Mouse (Mus musculus) ovary, postnatal 36 days (tissue): ENCODE data around the gene Gatm.
A peak's percentile ranks its signal among the peaks of the same experiment; 100 is the strongest.

Source experiments
- DNase-seq: peaks from one replicate; pipeline ENCODE4 v3.0.0; 2022; ENCODE audit warnings: low spot score, mixed read lengths

Gatm gene

DNA sequence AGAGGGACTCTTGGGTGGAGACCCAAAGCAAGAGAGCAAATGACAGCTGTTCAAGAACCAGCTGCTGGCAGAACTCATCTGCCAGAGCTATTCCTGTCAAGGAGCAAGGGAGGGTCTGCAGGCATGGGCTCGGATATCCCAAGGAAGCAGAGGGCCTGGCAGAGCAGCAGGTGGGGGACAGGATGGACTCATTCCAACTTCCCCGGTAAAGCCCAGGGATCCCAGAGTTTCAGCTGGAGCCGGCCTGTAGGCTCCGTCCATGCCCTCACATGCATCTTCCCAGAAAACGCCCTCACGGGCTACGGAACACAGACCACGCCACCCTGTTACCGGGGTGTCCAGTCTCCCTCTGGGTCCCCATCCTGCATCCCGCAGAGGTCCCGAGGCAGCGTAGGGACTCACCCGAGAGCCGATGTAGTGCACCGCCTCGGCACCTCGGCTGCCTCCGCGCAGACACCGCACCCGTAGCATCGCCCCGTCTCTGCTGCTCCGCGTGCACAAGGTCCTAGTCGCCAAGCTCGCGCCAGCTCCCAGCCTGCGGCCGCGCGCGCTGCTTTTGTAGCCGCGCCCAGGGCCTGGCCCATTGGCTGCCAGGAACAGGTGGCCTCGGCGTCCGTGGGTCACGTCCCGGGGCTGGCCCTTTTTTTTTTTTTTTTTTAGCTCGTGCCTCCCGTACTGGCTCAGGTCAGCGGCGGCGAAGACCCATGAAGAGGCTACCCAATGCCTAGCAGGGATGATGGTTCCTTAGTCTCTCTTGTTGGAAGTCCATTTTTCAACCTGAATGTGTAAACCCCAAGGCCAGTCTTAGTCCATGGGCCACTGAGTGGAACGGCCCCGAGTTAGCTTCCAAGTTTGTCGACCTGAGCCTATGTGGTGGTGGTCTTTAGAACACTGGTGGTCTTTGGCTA is at the start of gene Gatm:
Gene Gatm, minus strand, starts transcription at position 558 of the 908 bp plus-strand sequence.
- peak; percentile 72 for DNase-seq

- no peak for DNase-seq
Observed at GRCm38 (mm10) chr2:122659825-122660224, 48.7 kb upstream of the Gatm start.

- DNase-seq = no peak
Observed at GRCm38 (mm10) chr2:122657707-122658524, 46.8 kb upstream of the Gatm start.

DNA sequence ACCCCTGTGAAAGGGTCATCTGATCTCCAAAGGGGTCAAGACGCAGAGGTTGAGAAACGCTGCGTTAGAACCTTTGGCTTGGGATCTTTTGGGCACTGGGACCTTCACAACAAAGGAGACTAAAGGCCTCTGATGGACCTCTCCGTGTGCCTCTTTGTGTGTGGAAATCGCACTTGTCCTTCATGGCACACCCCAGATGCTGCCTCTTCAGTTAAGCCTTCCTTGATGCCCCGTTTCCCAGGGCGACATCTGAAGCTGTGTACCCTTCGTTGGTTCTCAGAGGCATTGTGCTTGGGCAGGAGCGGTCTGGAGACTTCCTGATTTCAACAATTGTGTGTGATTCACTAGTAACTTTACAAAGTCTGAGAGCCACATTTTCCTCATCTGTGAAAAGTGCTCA is 45.7 kb upstream of the Gatm start:
- DNase-seq = no peak

- DNase-seq = no peak
Observed at GRCm38 (mm10) chr2:122656052-122656451, 44.9 kb upstream of the Gatm start.

GRCm38 (mm10) chr2:122652096-122653084 is 41.3 kb upstream of the Gatm start:
- no peak for DNase-seq

DNA sequence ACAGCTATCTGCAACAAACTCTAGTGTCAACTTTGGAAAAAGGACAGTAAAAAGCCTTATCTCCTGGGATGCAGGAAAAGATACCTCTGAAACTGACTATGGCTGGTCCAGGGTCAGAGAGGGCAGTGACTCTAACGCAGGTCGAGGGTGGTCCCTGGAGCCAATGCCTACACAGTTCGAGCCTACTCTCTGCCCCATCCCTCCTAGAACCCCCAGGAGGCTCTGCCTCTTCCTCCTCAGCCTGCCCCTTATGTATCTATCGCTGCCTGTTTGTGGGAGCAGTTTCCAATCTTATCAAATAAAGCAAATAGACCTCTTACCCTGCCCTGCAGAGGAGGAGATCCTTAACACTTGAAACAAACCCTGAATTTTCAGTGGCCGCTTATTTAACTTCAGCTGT is 27.6 kb upstream of the Gatm start:
- DNase-seq = no peak

DNA sequence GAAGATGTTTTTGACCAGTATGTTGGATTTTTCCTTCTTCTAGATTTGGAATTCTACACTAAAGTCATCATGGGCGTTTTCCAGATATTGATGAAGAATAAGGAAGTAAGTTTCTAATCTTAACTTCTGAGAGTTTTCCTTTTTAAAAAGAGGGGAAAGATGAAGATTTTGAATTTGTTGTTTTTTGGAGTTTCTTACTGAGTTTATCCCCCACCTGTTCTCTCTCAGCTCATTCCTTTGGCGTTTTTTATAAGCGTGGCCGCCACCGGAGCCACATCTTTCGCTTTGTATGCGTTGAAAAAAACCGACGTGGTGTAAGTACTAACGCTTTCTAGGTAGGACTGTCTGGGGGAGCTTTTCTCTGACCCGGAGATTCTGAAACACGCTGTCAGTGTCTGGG is 26.9 kb upstream of the Gatm start:
- DNase-seq = no peak

DNA sequence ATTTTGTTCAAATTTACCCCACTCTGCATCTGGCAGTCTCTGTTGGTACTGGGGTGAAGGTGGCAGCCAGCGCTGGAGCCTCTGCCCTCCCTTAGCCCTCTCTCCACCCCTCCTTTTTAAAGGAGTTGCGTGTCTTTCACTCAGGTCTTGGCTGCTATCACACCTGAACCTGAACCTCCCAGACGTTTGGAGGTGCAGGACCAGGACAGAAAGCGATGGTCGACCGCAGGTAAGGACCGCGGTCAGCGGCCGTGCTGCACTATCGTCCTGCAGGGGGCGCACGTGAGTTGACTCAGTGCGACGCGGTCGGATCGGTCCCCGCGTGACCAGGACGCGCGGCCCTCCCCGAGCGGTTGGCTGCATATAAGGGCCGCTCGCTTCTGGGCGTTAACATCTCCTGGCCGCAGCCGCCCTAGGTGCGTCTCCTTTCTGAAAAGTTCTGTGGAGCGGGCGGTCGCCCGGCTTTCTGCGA is 26.5 kb upstream of the Gatm start:
- peak; percentile 74 for DNase-seq

DNA sequence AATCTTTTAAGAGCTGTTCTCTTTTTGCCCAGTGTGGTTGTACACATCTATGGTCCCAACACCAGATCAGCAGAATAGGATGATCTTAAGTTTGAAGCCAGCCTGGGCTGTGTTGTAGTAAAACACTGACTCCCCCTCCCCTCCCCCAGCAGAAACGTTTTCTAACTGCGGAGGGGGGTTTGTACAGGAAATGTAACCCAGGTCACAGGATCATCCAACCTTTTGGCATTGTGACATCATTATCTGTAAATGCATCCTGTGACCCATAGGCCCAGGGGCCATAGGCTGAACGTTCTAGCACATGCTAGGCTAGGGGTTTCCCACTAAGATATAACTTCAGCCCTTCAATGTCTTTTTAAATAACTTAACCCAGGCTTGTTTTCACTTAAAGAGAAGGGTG is 25.6 kb upstream of the Gatm start, which contains the start of gene AA467197:
Gene AA467197, plus strand, starts transcription at position 301 of the 400 bp plus-strand sequence.
- no peak for DNase-seq

DNA sequence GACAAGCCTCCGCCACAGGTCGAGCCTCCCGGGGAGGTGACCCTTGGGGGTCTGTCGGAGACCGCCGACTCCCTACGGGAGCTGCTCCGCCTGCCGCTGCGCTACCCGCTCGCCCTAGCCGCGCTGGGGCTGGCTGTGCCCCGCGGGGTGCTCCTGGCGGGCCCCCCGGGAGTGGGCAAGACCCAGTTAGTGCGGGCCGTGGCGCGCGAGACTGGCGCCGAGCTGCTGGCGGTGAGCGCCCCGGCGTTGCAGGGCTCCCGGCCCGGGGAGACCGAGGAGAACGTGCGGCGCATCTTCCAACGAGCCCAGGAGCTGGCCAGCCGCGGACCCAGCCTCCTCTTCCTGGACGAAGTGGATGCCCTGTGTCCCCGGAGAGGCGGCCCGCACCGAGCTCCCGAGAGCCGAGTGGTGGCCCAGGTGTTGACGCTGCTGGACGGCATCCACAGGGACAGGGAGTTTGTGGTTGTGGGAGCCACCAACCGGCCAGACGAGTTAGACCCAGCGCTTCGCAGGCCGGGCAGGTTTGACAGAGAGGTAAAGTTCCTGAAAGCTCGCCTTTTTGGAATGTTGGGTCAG is 20.2 kb upstream of the Gatm start:
- DNase-seq = peak; percentile 48

GRCm38 (mm10) chr2:122630465-122631225 is 19.5 kb upstream of the Gatm start:
- peak; percentile 85 for DNase-seq

DNA sequence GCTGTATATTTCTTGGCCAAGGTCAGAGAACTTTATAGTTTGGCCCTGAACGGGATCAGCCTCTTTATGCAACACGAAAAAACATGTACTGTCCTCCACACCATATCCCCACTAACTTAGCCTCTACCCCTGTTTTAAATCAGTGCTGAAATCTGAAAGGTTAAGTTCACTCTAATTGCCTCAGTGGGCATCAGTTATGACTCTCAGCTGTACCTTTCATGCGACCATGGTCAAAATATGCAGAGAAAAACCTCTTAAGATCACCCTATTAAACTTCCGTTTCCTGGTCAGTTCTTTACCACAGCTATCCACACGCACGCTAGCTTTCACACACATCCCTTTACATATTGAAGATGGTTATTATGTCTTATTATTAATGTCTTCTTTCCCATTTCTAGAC is 18.8 kb upstream of the Gatm start:
- no peak for DNase-seq

DNA sequence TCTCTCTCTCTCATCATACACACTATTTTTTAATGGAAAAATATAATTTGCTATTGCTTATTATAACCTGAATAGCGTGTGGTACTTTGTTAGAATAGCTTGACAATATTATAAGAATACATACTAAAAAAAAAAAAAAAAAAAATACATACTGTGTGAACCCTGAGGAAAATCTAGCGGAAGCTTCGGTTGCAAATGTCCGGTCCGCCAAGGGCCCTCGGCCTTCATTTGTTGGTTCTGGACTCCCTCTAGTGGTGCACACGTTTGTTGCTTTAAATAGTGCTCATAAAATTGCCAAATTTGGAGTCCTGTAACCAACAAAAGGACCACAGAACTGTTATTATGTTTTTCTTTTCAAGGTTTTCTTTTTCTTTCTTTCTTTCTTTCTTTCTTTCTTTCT is 17.9 kb upstream of the Gatm start:
- peak; percentile 65 for DNase-seq

- no peak for DNase-seq
Observed at GRCm38 (mm10) chr2:122625930-122626329, 14.8 kb upstream of the Gatm start.

DNA sequence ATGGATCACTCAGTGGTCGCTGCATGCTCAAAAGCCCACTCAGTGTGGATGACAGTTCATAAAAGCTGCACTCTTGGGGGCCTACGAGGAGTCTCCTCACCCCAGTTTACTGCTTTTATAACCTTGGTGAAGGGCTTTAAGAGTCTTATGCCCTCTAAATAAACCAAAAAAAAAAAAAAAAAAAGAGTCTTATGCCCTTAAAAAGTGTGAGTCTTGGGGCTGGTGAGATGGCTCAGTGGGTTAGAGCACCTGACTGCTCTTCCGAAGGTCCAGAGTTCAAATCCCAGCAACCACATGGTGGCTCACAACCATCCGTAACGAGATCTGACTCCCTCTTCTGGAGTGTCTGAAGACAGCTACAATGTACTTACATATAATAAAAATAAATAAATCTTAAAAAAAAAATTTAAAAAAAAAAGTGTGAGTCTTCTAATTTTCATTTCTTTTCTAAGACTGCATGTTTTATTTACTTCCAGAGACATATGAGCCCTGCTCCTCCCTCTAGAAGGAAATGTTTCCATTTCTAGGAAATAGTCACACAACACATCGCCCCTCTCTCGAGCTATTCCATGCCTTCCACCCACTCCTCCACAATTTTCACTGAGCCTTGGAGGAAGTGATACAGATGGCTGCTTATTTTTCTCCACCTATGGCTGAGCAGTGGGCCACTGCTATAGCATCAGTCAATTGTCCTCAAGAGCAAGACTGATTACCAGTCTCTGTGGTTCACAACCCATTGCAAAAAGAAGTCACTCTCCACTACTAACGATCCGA is 10.4 kb upstream of the Gatm start:
- no peak for DNase-seq

DNA sequence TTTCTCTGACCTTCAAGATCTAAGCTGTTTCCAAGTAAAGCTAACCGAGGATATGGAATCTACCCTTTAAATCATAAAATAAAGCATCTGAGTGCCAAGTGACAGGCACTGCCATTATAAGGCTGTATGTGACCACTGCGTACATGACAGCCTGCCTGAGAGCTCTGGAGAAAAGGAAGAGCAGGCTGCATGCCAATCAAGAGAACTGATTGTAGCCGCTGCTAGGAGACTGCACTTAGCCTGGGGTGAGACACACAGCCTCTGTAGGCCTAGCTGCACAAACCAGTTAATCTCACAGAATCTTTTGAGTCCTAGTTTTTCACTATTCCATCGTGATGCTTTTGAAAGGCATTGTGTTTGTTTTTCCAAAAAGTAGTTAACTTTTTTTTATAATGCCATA is 7.6 kb upstream of the Gatm start:
- DNase-seq = no peak

- DNase-seq = no peak
Observed at GRCm38 (mm10) chr2:122617792-122618191, 6.7 kb upstream of the Gatm start.

- no peak for DNase-seq
Observed at GRCm38 (mm10) chr2:122616237-122616636, 5.1 kb upstream of the Gatm start.

GRCm38 (mm10) chr2:122611654-122611973 is 511 bp upstream of the Gatm start:
- DNase-seq = no peak
